Mouse (Mus musculus): ENCODE data around the gene Nrip1. TPM values are rescaled to one million over a fixed set of nuclear protein-coding genes. Genes with fewer than 3 reads are reported as not detected.

Gene Nrip1
- total and polyA plus RNA-seq, 3 experiments, result not detected

DNA sequence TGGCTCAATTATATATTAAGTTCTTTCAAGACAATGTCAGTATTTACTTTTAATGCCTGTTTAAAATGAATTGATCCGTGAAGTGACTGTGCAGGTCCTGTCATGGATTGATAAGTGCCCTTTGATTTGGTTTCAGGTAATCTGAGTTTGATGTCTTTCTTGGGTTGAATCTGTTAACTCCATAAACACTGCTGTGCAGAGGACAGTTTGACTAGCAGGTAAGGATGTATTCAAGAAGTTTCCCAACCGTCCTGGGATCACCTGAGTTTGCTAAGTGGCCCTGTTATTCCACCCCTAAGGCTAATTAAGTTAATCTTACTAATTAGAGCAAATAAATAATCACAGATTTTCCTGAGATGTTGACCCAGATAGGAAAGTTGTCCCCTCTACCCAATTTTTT lies 84.1 kb downstream of the Nrip1 start (continued):
- TF ChIP-seq UBTF (IDR thresholded peaks at IDR 0.05; ENCODE audit: low read depth, low read length) (no peak), MAZ (IDR thresholded peaks at IDR 0.05; ENCODE audit: low read depth, low read length) (no peak), BHLHE40 (IDR thresholded peaks at IDR 0.05; ENCODE audit: low read depth, low read length) (no peak)

DNA sequence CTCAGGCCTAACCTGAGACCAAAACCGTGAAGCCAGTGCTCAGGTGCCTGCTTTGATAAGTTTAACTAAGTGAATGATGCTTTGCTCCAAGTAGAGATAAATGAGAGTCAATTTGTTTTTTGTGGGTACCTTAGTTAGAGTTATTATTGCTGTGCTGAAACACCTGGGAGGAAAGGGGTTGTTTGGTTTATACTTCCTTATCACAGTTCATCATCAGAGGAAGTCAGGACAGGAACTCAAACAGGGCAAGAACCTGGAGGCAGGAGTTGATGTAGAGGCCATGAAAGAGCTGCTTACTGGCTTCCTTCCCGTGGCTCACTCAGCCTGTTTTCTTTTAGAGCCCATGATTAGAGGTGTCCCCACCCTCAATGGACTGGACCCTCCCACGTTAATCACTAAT lies 89.8 kb downstream of the Nrip1 start:
- Histone ChIP-seq H3K27ac (ENCODE audit: insufficient read depth, low read depth) (no peak overlapping the region), H3K4me3 (replicated peaks in 1 of 3; ENCODE audit: low read depth in 2 of 3, low read length in 2 of 3, poor library complexity in 1 of 3) (no peak overlapping the region), H3K9me3 (replicated peaks; ENCODE audit: low read length) (peaks cover 74% of the 10 kb centered on the region), H3K9ac (ENCODE audit: insufficient read depth, low read depth) (no peak overlapping the region), H3K4me1 (ENCODE audit: control insufficient read depth in 1 of 2, insufficient read depth in 2 of 2) (no peaks in the 10 kb centered on the region), H3K36me3 (replicated peaks in 1 of 2; ENCODE audit: control insufficient read depth in 1 of 2, insufficient read depth in 1 of 2, low read length in 1 of 2) (no peaks in the 10 kb centered on the region), H3K4me2 (ENCODE audit: insufficient read depth, low read depth, poor library complexity, severe bottlenecking) (no peak overlapping the region), H3K79me2 (replicated peaks; ENCODE audit: control insufficient read depth, extremely low read depth, insufficient read depth, poor library complexity, severe bottlenecking) (no peaks in the 10 kb centered on the region), H3K27me3 (replicated peaks) (no peaks in the 10 kb centered on the region)
- dilution Hi-C loops (cut with MboI; ENCODE audit: extremely low pct_ligation_motif_present, extremely low pct_unique_long_range_greater_than_20kb, low sequenced_read_pairs) (no loop called here), in situ Hi-C loops (cut with MboI; ENCODE audit: low pct_ligation_motif_present, low pct_unique_long_range_greater_than_20kb, low sequenced_read_pairs) (no loop called here)
- no peak for DNase-seq (ENCODE audit: extremely low read depth)
- no peak for TF ChIP-seq MEF2A (IDR thresholded peaks at IDR 0.05; ENCODE audit: borderline replicate concordance, low read depth, low read length)
- TF ChIP-seq SIN3A (IDR thresholded peaks at IDR 0.05; ENCODE audit: low read length), result no peak
- no peak for TF ChIP-seq POLR2AphosphoS2 (IDR thresholded peaks at IDR 0.05; ENCODE audit: low read depth, low read length)
- TF ChIP-seq KAT2A (IDR thresholded peaks at IDR 0.05; ENCODE audit: insufficient replicate concordance, low read length), result no peak

DNA sequence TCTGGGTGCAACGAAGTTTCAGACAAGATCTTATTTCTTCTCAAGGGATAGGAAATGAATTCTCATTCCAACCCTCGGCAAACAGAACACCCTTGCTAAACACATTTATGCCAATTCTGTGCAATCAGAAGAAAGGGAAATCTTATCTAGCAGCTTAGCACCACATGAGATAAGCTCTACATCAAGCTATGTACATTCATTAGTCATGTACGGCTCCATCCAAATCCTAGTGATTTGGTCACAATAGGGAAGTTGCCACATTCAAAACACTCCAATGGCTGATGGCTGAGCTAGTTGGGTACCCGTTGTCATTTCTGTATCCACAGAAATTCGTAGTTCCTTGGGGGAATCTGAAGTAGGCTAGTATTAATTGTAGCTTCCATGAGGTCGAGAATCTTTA lies 91.8 kb downstream of the Nrip1 start:
- Histone ChIP-seq H3K27ac (ENCODE audit: insufficient read depth, low read depth) (no peak overlapping the region), H3K79me2 (replicated peaks; ENCODE audit: control insufficient read depth, extremely low read depth, insufficient read depth, poor library complexity, severe bottlenecking) (no peaks in the 10 kb centered on the region), H3K9me3 (replicated peaks; ENCODE audit: low read length) (peaks cover 82% of the 10 kb centered on the region), H3K4me1 (ENCODE audit: control insufficient read depth in 1 of 2, insufficient read depth in 2 of 2) (no peaks in the 10 kb centered on the region), H3K9ac (ENCODE audit: insufficient read depth, low read depth) (no peak overlapping the region), H3K36me3 (replicated peaks in 1 of 2; ENCODE audit: control insufficient read depth in 1 of 2, insufficient read depth in 1 of 2, low read length in 1 of 2) (no peaks in the 10 kb centered on the region), H3K4me2 (ENCODE audit: insufficient read depth, low read depth, poor library complexity, severe bottlenecking) (no peak overlapping the region), H3K27me3 (replicated peaks) (no peaks in the 10 kb centered on the region), H3K4me3 (replicated peaks in 1 of 3; ENCODE audit: low read depth in 2 of 3, low read length in 2 of 3, poor library complexity in 1 of 3) (no peak overlapping the region)
- TF ChIP-seq IRF4 (IDR thresholded peaks at IDR 0.05; ENCODE audit: low read depth, low read length) (no peak), USF2 (conservative IDR thresholded peaks at IDR 0.05; ENCODE audit: low read depth, low read length) (no peak), ETS1 (conservative IDR thresholded peaks at IDR 0.05; ENCODE audit: low read depth, low read length) (no peak), SMC3 (IDR thresholded peaks at IDR 0.05; ENCODE audit: low read depth, low read length) (no peak), MXI1 (IDR thresholded peaks at IDR 0.05; ENCODE audit: low read depth, low read length) (no peak), KAT2A (IDR thresholded peaks at IDR 0.05; ENCODE audit: insufficient replicate concordance, low read length) (no peak), JUN (IDR thresholded peaks at IDR 0.05; ENCODE audit: insufficient read depth, low read depth, low read length) (no peak), MAX (IDR thresholded peaks at IDR 0.05; ENCODE audit: low read length) (no peak), CHD2 (IDR thresholded peaks at IDR 0.05; ENCODE audit: low read length) (no peak), BHLHE40 (IDR thresholded peaks at IDR 0.05; ENCODE audit: low read depth, low read length) (no peak), TBP (conservative IDR thresholded peaks at IDR 0.05; ENCODE audit: low read depth, low read length) (no peak), ZC3H11A (IDR thresholded peaks at IDR 0.05; ENCODE audit: low read depth, low read length) (no peak), MYC (IDR thresholded peaks at IDR 0.05; ENCODE audit: low read depth, low read length) (no peak), POLR2AphosphoS2 (IDR thresholded peaks at IDR 0.05; ENCODE audit: low read depth, low read length) (no peak), NELFE (IDR thresholded peaks at IDR 0.05; ENCODE audit: low read depth, low read length) (no peak), SIN3A (IDR thresholded peaks at IDR 0.05; ENCODE audit: low read length) (no peak), EP300 (IDR thresholded peaks at IDR 0.05; ENCODE audit: low read length) (no peak), POLR2A (IDR thresholded peaks at IDR 0.05; ENCODE audit: low read depth, low read length) (no peak)
- dilution Hi-C loops (cut with MboI; ENCODE audit: extremely low pct_ligation_motif_present, extremely low pct_unique_long_range_greater_than_20kb, low sequenced_read_pairs), result no loop called here
- in situ Hi-C loops (cut with MboI; ENCODE audit: low pct_ligation_motif_present, low pct_unique_long_range_greater_than_20kb, low sequenced_read_pairs), result no loop called here
- no peak for DNase-seq (ENCODE audit: extremely low read depth)

Measured in CH12.LX (cell line).